ENCODE assay signal across 8 mouse cellular contexts in the genomic region with DNA sequence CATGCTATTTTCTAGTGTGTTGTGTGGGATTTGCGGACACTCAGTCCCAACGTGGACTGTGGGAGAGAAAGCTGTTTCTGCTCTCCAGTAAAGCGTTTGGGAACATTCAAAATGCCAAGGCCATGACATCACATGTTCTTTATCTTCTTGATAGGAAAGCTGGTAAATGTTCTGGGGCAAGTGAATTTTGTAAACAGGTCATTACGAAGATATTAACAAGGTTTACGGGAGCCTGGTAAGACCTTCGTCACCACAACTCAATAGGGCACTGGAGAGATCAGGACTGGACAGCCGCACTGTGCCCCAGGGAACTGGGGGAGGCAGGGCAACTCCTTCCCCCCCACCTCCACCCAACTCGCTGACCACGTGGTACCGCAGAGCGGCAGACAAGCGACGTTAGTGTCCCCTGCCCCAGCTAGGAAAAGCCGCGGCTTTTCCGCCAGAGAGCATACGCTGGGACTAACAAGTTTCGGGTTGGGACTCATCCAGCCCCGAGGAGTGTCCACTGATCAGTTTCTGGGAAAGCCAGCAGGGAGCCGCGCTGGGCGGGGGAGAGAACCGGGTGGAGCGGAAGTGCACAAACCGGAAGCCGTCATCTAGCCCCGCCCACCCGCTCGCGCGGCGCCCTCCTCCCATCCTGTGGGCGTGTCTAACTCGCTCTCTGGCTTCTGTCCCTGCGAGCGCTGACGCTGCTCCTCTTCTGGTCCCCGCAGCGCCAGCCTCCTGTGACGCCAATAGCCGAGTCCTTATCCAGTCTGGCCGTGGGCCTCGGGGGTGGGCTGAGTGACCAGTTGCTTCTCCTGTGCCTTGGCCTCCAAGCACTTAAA. TPM values are rescaled to one million over a fixed set of nuclear protein-coding genes. Genes with fewer than 3 reads are reported as not detected.
DNase-seq lines count a peak whose midpoint lies in the region; ATAC-seq lines count a peak whose summit lies in the region.

No protein-coding gene starts in this region.

- H3K9me3 ChIP-seq in embryonic facial prominence, embryonic 14.5 days (ENCODE audit: control insufficient read depth, low read length) = no peaks in the 10 kb centered on the region
- H3K9me3 ChIP-seq in kidney, embryonic 14.5 days (ENCODE audit: control insufficient read depth, low read length) = no peaks in the 10 kb centered on the region
- no peaks in the 10 kb centered on the region for H3K9me3 ChIP-seq in limb, embryonic 15.5 days

- DNase-seq in 3T3-L1 (ENCODE audit: low read depth, low spot score) = peak; percentile 96
- peak; percentile 96 for DNase-seq in adrenal gland, postnatal 4 days (ENCODE audit: low spot score in 2 of 2)
- peak; percentile 98 for DNase-seq in embryonic facial prominence, embryonic 14.5 days (ENCODE audit: low spot score)
- DNase-seq in heart, adult 9 months (ENCODE audit: low spot score in 2 of 2) = peak; percentile 97 to 98
- peak; percentile 89 to 97 for DNase-seq in monocyte, adult 2 months (ENCODE audit: low read depth in 1 of 2, low spot score in 2 of 2)
- DNase-seq in spleen, postnatal 36 days (ENCODE audit: low spot score in 2 of 2) = peak; percentile 96 to 97

- peak overlapping the region; percentile 85 for H3K4me2 ChIP-seq in embryonic facial prominence, embryonic 14.5 days (ENCODE audit: low read depth, low read length)
- peak overlapping the region; percentile 58 for H3K4me2 ChIP-seq in kidney, embryonic 14.5 days (replicated peaks; ENCODE audit: low read depth, low read length)
- H3K4me2 ChIP-seq in limb, embryonic 15.5 days = peak overlapping the region; percentile 58

- H3K36me3 ChIP-seq in embryonic facial prominence, embryonic 14.5 days (ENCODE audit: control insufficient read depth, insufficient read depth, low read length) = no peaks in the 10 kb centered on the region
- H3K36me3 ChIP-seq in kidney, embryonic 14.5 days (ENCODE audit: control insufficient read depth, insufficient read depth, low read length) = no peaks in the 10 kb centered on the region
- no peaks in the 10 kb centered on the region for H3K36me3 ChIP-seq in limb, embryonic 15.5 days

- peak overlapping the region; percentile 96 for H3K27ac ChIP-seq in embryonic facial prominence, embryonic 14.5 days (replicated peaks; ENCODE audit: low read depth, low read length)
- H3K27ac ChIP-seq in kidney, embryonic 14.5 days (ENCODE audit: low read depth, low read length) = peak overlapping the region; percentile 97
- H3K27ac ChIP-seq in limb, embryonic 15.5 days = peak overlapping the region; percentile 99

- no peaks in the 10 kb centered on the region for H3K27me3 ChIP-seq in embryonic facial prominence, embryonic 14.5 days (replicated peaks; ENCODE audit: control insufficient read depth, insufficient read depth, low read length)
- H3K27me3 ChIP-seq in kidney, embryonic 14.5 days (ENCODE audit: control insufficient read depth, insufficient read depth, low read length) = no peaks in the 10 kb centered on the region
- H3K27me3 ChIP-seq in limb, embryonic 15.5 days = no peaks in the 10 kb centered on the region

- ATAC-seq in embryonic facial prominence, embryonic 14.5 days (ENCODE audit: low read depth) = peak; percentile 97
- peak; percentile 99 for ATAC-seq in kidney, embryonic 14.5 days (ENCODE audit: low FRiP score, low TSS enrichment)
- peak; percentile 97 for ATAC-seq in limb, embryonic 15.5 days (ENCODE audit: insufficient number of reproducible peaks, low FRiP score, low TSS enrichment, low read depth)

- peaks cover 8% of the 10 kb centered on the region for H3K4me1 ChIP-seq in embryonic facial prominence, embryonic 14.5 days (ENCODE audit: control insufficient read depth, insufficient read depth, low read length)
- no peaks in the 10 kb centered on the region for H3K4me1 ChIP-seq in kidney, embryonic 14.5 days (ENCODE audit: control insufficient read depth, insufficient read depth, low read length)
- peaks cover 11% of the 10 kb centered on the region; the same call in 1 of the 2 replicates for H3K4me1 ChIP-seq in limb, embryonic 15.5 days

- under 1% methylated on average over 33 of the region's 43 CpGs for WGBS in embryonic facial prominence, embryonic 14.5 days
- WGBS in kidney, embryonic 14.5 days = under 1% methylated on average over 43 of the region's 43 CpGs
- under 1% methylated on average over 43 of the region's 43 CpGs for WGBS in limb, embryonic 15.5 days

- H3K9ac ChIP-seq in embryonic facial prominence, embryonic 14.5 days (ENCODE audit: low read depth, low read length) = peak overlapping the region; percentile 83
- H3K9ac ChIP-seq in kidney, embryonic 14.5 days (ENCODE audit: low read depth, low read length) = peak overlapping the region; percentile 76
- H3K9ac ChIP-seq in limb, embryonic 15.5 days = peak overlapping the region; percentile 70

- peak overlapping the region; percentile 55 for H3K4me3 ChIP-seq in embryonic facial prominence, embryonic 14.5 days (ENCODE audit: low read depth, low read length)
- peak overlapping the region; percentile 50 for H3K4me3 ChIP-seq in kidney, embryonic 14.5 days (ENCODE audit: low read length)
- H3K4me3 ChIP-seq in limb, embryonic 15.5 days = peak overlapping the region; percentile 63

RNA-seq across cellular contexts. Expression of a gene that starts 16.4 kb away (rescaled TPM):
- 100 to 1,000 TPM; 109 to 117 TPM for total RNA-seq in adrenal gland, postnatal 4 days (2021)
- 101 and 105 TPM in 2 replicates for polyA plus RNA-seq in embryonic facial prominence, embryonic 14.5 days (2014; fragmentation: Nextera tagmentation; extraction: Ambion mirVana)
- polyA plus RNA-seq in kidney, embryonic 14.5 days (2014; fragmentation: Nextera tagmentation; extraction: Ambion mirVana) = 88.7 and 136 TPM in 2 replicates
- polyA plus RNA-seq in limb, embryonic 15.5 days (2015; fragmentation: Nextera tagmentation; extraction: Ambion mirVana) = 101 and 110 TPM in 2 replicates

Comparison
In these comparisons a context has a peak if more than half of its experiments do, and no peak if none do; other contexts are left out.
1. Peak in every context shown above with its lines: DNase-seq, ATAC-seq, H3K4me3 ChIP-seq and H3K27ac ChIP-seq.